Mouse (Mus musculus) cerebellum, adult 11 months (tissue): ENCODE data around the gene Thada.

ENCODE experiments used
- DNase-seq: peaks from one replicate; pipeline ENCODE4 v3.0.0; 2022

Gene Thada

GRCm38 (mm10) chr17:84282388-84283280 lies 183.4 kb downstream of the Thada start:
- DNase-seq, result no peak

- no peak for DNase-seq
Observed at GRCm38 (mm10) chr17:84279001-84279400, 187.0 kb downstream of the Thada start.

GRCm38 (mm10) chr17:84278193-84278953 lies 187.6 kb downstream of the Thada start:
- no peak for DNase-seq

GRCm38 (mm10) chr17:84274999-84275398 lies 191.0 kb downstream of the Thada start:
- no peak for DNase-seq

- DNase-seq, result no peak
Observed at GRCm38 (mm10) chr17:84274163-84274562, 191.8 kb downstream of the Thada start.

GRCm38 (mm10) chr17:84272557-84273261 lies 193.3 kb downstream of the Thada start:
- no peak for DNase-seq

- DNase-seq, result no peak
Observed at GRCm38 (mm10) chr17:84271566-84272202, 194.3 kb downstream of the Thada start.

GRCm38 (mm10) chr17:84269722-84270121 lies 196.3 kb downstream of the Thada start:
- DNase-seq, result no peak

GRCm38 (mm10) chr17:84268450-84268849 lies 197.6 kb downstream of the Thada start:
- DNase-seq, result no peak

- DNase-seq, result no peak
Observed at GRCm38 (mm10) chr17:84267456-84268074, 198.4 kb downstream of the Thada start.

GRCm38 (mm10) chr17:84266161-84266948 lies 199.7 kb downstream of the Thada start:
- no peak for DNase-seq

GRCm38 (mm10) chr17:84265480-84266130 lies 200.4 kb downstream of the Thada start:
- no peak for DNase-seq

- no peak for DNase-seq
Observed at GRCm38 (mm10) chr17:84264305-84264704, 201.7 kb downstream of the Thada start.

GRCm38 (mm10) chr17:84263591-84263990 lies 202.4 kb downstream of the Thada start:
- DNase-seq, result no peak

GRCm38 (mm10) chr17:84262325-84262979 lies 203.6 kb downstream of the Thada start:
- DNase-seq, result no peak

- DNase-seq, result no peak
Observed at GRCm38 (mm10) chr17:84261010-84261409, 205.0 kb downstream of the Thada start.

- DNase-seq, result no peak
Observed at GRCm38 (mm10) chr17:84260226-84260625, 205.8 kb downstream of the Thada start.

- peak; percentile 19 for DNase-seq
Observed at GRCm38 (mm10) chr17:84258638-84259261, 207.3 kb downstream of the Thada start.

GRCm38 (mm10) chr17:84257927-84258532 lies 208.0 kb downstream of the Thada start:
- no peak for DNase-seq
